Mouse (Mus musculus): Measurements from ENCODE around the gene Arhgap5.

DNA sequence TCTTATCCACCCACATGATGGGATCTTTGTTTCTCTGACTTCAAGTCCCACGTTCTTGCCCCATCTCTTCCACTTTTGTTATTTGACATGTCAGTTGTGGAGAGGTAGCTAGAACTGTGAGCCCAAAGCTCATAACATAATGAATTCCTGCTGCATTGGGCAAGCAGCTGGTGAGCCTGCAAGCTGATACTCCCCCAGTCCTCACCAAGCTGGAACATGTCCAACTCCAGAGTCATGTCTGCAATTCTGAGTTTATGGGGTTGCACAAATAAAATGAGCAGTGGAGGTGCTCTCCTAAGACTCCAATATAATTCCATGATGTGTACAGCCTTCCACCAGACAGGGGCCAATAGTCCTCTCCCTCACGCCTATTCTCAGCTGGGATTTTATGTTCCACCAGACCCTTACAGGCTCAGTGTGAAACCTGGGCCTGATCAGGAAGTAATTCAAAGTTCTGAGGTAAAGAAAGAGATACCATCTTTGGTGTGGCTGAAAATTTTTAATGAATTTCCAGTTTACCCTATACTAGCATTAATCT, 83.8 kb downstream of the Arhgap5 start:
- no peak for TF ChIP-seq POLR2A (IDR thresholded peaks at IDR 0.05; ENCODE audit: borderline replicate concordance, extremely low read depth, insufficient read depth, insufficient read length, poor library complexity, severe bottlenecking)
- TF ChIP-seq CTCF (IDR thresholded peaks at IDR 0.05; ENCODE audit: borderline replicate concordance, extremely low read depth, insufficient read depth, insufficient read length): no peak
